Mouse (Mus musculus): ENCODE data around the gene Kremen1. TPM values are rescaled to one million over a fixed set of nuclear protein-coding genes. Genes with fewer than 3 reads are reported as not detected.

The Kremen1 gene
- polyA plus RNA-seq, 1 experiment from 2014 or later: 4.6 TPM

GRCm38 (mm10) chr11:5272066-5272360 lies 10.7 kb upstream of the Kremen1 start:
- Histone ChIP-seq H3K9ac (ENCODE audit: low read depth, low read length) (no peak overlapping the region), H3K27me3 (replicated peaks; ENCODE audit: control insufficient read depth, insufficient read depth, low read length) (no peaks in the 10 kb centered on the region), H3K4me1 (replicated peaks; ENCODE audit: control insufficient read depth, insufficient read depth, low read length) (no peaks in the 10 kb centered on the region), H3K9me3 (ENCODE audit: control insufficient read depth, low read length) (no peaks in the 10 kb centered on the region), H3K27ac (ENCODE audit: low read depth, low read length) (no peak overlapping the region), H3K4me2 (no peak overlapping the region), H3K4me3 (ENCODE audit: low read depth, low read length) (no peak overlapping the region), H3K36me3 (ENCODE audit: control insufficient read depth, insufficient read depth, low read length) (no peaks in the 10 kb centered on the region)
- no peak for ATAC-seq (replicated peaks; ENCODE audit: low FRiP score)
- DNase-seq (ENCODE audit: low spot score): no peak
- 77% methylated on average over 4 of the region's 4 CpGs for WGBS

GRCm38 (mm10) chr11:5271274-5272065 lies 10.1 kb upstream of the Kremen1 start:
- no peak overlapping the region for H3K9ac ChIP-seq (ENCODE audit: low read depth, low read length)
- H3K36me3 ChIP-seq (ENCODE audit: control insufficient read depth, insufficient read depth, low read length): no peaks in the 10 kb centered on the region
- no peak for DNase-seq (ENCODE audit: low spot score)
- H3K4me1 ChIP-seq (replicated peaks; ENCODE audit: control insufficient read depth, insufficient read depth, low read length): no peaks in the 10 kb centered on the region
- no peak overlapping the region for H3K4me2 ChIP-seq
- WGBS: 67% methylated on average over 9 of the region's 9 CpGs
- no peaks in the 10 kb centered on the region for H3K27me3 ChIP-seq (replicated peaks; ENCODE audit: control insufficient read depth, insufficient read depth, low read length)
- no peak overlapping the region for H3K27ac ChIP-seq (ENCODE audit: low read depth, low read length)
- no peak overlapping the region for H3K4me3 ChIP-seq (ENCODE audit: low read depth, low read length)
- no peaks in the 10 kb centered on the region for H3K9me3 ChIP-seq (ENCODE audit: control insufficient read depth, low read length)
- no peak for ATAC-seq (replicated peaks; ENCODE audit: low FRiP score)

GRCm38 (mm10) chr11:5269846-5270461 lies 8.6 kb upstream of the Kremen1 start:
- Histone ChIP-seq H3K27ac (ENCODE audit: low read depth, low read length) (no peak overlapping the region), H3K9ac (ENCODE audit: low read depth, low read length) (no peak overlapping the region), H3K9me3 (ENCODE audit: control insufficient read depth, low read length) (no peaks in the 10 kb centered on the region), H3K36me3 (ENCODE audit: control insufficient read depth, insufficient read depth, low read length) (no peaks in the 10 kb centered on the region), H3K4me2 (no peak overlapping the region), H3K4me1 (replicated peaks; ENCODE audit: control insufficient read depth, insufficient read depth, low read length) (no peaks in the 10 kb centered on the region), H3K4me3 (ENCODE audit: low read depth, low read length) (no peak overlapping the region), H3K27me3 (replicated peaks; ENCODE audit: control insufficient read depth, insufficient read depth, low read length) (no peaks in the 10 kb centered on the region)
- WGBS: 82% methylated on average over 8 of the region's 8 CpGs
- DNase-seq (ENCODE audit: low spot score) (no peak), ATAC-seq (replicated peaks; ENCODE audit: low FRiP score) (no peak)

- WGBS: 76% methylated on average over 8 of the region's 8 CpGs
- ATAC-seq (replicated peaks; ENCODE audit: low FRiP score): no peak
- no peak overlapping the region for H3K27ac ChIP-seq (ENCODE audit: low read depth, low read length)
- H3K9ac ChIP-seq (ENCODE audit: low read depth, low read length): no peak overlapping the region
- H3K9me3 ChIP-seq (ENCODE audit: control insufficient read depth, low read length): no peaks in the 10 kb centered on the region
- peaks cover 3% of the 10 kb centered on the region for H3K27me3 ChIP-seq (replicated peaks; ENCODE audit: control insufficient read depth, insufficient read depth, low read length)
- no peak for DNase-seq (ENCODE audit: low spot score)
- no peaks in the 10 kb centered on the region for H3K4me1 ChIP-seq (replicated peaks; ENCODE audit: control insufficient read depth, insufficient read depth, low read length)
- H3K4me2 ChIP-seq: no peak overlapping the region
- no peaks in the 10 kb centered on the region for H3K36me3 ChIP-seq (ENCODE audit: control insufficient read depth, insufficient read depth, low read length)
- H3K4me3 ChIP-seq (ENCODE audit: low read depth, low read length): no peak overlapping the region
Observed at GRCm38 (mm10) chr11:5265764-5266163, 4.4 kb upstream of the Kremen1 start.

- no peak overlapping the region for H3K27ac ChIP-seq (ENCODE audit: low read depth, low read length)
- DNase-seq (ENCODE audit: low spot score) (no peak), ATAC-seq (replicated peaks; ENCODE audit: low FRiP score) (no peak)
- H3K4me2 ChIP-seq: no peak overlapping the region
- no peak overlapping the region for H3K9ac ChIP-seq (ENCODE audit: low read depth, low read length)
- H3K4me1 ChIP-seq (replicated peaks; ENCODE audit: control insufficient read depth, insufficient read depth, low read length): no peaks in the 10 kb centered on the region
- H3K27me3 ChIP-seq (replicated peaks; ENCODE audit: control insufficient read depth, insufficient read depth, low read length): peaks cover 11% of the 10 kb centered on the region
- no peaks in the 10 kb centered on the region for H3K36me3 ChIP-seq (ENCODE audit: control insufficient read depth, insufficient read depth, low read length)
- no peaks in the 10 kb centered on the region for H3K9me3 ChIP-seq (ENCODE audit: control insufficient read depth, low read length)
- no peak overlapping the region for H3K4me3 ChIP-seq (ENCODE audit: low read depth, low read length)
- WGBS: 59% methylated on average over 26 of the region's 26 CpGs
Observed at GRCm38 (mm10) chr11:5263078-5263730, 1.8 kb upstream of the Kremen1 start.

- Histone ChIP-seq H3K4me1 (replicated peaks; ENCODE audit: control insufficient read depth, insufficient read depth, low read length) (no peaks in the 10 kb centered on the region), H3K36me3 (ENCODE audit: control insufficient read depth, insufficient read depth, low read length) (no peaks in the 10 kb centered on the region)
- 2% methylated on average over 40 of the region's 42 CpGs for WGBS
Observed at GRCm38 (mm10) chr11:5260942-5261459, 357 bp downstream of the Kremen1 start.

GRCm38 (mm10) chr11:5259944-5260598 lies 1.3 kb downstream of the Kremen1 start:
- ATAC-seq (replicated peaks; ENCODE audit: low FRiP score) (no peak), DNase-seq (ENCODE audit: low spot score) (no peak)
- Histone ChIP-seq H3K4me2 (peak overlapping the region; percentile 90), H3K9ac (ENCODE audit: low read depth, low read length) (no peak overlapping the region), H3K27me3 (replicated peaks; ENCODE audit: control insufficient read depth, insufficient read depth, low read length) (peaks cover 11% of the 10 kb centered on the region), H3K4me3 (ENCODE audit: low read depth, low read length) (no peak overlapping the region), H3K36me3 (ENCODE audit: control insufficient read depth, insufficient read depth, low read length) (no peaks in the 10 kb centered on the region), H3K9me3 (ENCODE audit: control insufficient read depth, low read length) (no peaks in the 10 kb centered on the region), H3K4me1 (replicated peaks; ENCODE audit: control insufficient read depth, insufficient read depth, low read length) (no peaks in the 10 kb centered on the region), H3K27ac (ENCODE audit: low read depth, low read length) (no peak overlapping the region)
- WGBS: 65% methylated on average over 10 of the region's 10 CpGs

More at GRCm38 (mm10) chr11:5260942-5261459, 357 bp downstream of the Kremen1 start:
- H3K4me3 ChIP-seq (ENCODE audit: low read depth, low read length): peak overlapping the region; percentile 85
- H3K27ac ChIP-seq (ENCODE audit: low read depth, low read length): no peak overlapping the region
- H3K9ac ChIP-seq (ENCODE audit: low read depth, low read length): peak overlapping the region; percentile 77
- peak overlapping the region; percentile 90 for H3K4me2 ChIP-seq
- peak; percentile 60 for DNase-seq (ENCODE audit: low spot score)
- ATAC-seq (replicated peaks; ENCODE audit: low FRiP score): peak; percentile 34; the same call in 1 of the 2 replicates
- H3K9me3 ChIP-seq (ENCODE audit: control insufficient read depth, low read length): no peaks in the 10 kb centered on the region
- peaks cover 11% of the 10 kb centered on the region for H3K27me3 ChIP-seq (replicated peaks; ENCODE audit: control insufficient read depth, insufficient read depth, low read length)

- Histone ChIP-seq H3K4me3 (ENCODE audit: low read depth, low read length) (no peak overlapping the region), H3K9ac (ENCODE audit: low read depth, low read length) (no peak overlapping the region), H3K36me3 (ENCODE audit: control insufficient read depth, insufficient read depth, low read length) (no peaks in the 10 kb centered on the region), H3K9me3 (ENCODE audit: control insufficient read depth, low read length) (no peaks in the 10 kb centered on the region), H3K27me3 (replicated peaks; ENCODE audit: control insufficient read depth, insufficient read depth, low read length) (peaks cover 11% of the 10 kb centered on the region), H3K27ac (ENCODE audit: low read depth, low read length) (no peak overlapping the region), H3K4me2 (no peak overlapping the region), H3K4me1 (replicated peaks; ENCODE audit: control insufficient read depth, insufficient read depth, low read length) (no peaks in the 10 kb centered on the region)
- ATAC-seq (replicated peaks; ENCODE audit: low FRiP score) (no peak), DNase-seq (ENCODE audit: low spot score) (no peak)
- WGBS: 87% methylated on average over 6 of the region's 6 CpGs
Observed at GRCm38 (mm10) chr11:5258036-5258435, 3.3 kb downstream of the Kremen1 start.
